Mouse (Mus musculus): ENCODE measurements at regions not wholly inside any gene's neighbourhood (a gene's known extent, or its start where the extent isn't known, plus 50 kb on each side); places are given as distances from the start of the nearest gene placed in this dataset.

DNA sequence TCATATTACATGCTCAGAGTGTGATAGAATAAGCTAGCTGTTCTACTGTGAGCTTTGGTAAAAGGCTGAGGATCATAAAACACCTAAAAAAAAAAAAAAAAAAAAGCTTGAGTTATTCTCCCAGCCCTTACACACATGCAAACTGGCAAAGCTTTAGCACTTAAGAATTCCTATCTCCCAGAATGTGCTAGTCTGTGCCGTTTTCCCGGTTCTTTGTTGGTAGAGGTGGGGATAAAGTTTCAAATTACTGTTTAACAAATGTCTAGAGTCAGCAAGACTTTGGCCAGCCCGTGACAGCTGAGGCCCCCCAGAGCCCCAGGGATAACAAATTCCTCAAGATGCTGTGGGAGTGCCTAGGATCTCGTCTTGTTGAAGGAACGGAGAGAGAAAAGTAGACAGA, 254.3 kb upstream of the Mgmt start:
- in situ Hi-C loops (cut with MboI, MseI) = no loop called here

DNA sequence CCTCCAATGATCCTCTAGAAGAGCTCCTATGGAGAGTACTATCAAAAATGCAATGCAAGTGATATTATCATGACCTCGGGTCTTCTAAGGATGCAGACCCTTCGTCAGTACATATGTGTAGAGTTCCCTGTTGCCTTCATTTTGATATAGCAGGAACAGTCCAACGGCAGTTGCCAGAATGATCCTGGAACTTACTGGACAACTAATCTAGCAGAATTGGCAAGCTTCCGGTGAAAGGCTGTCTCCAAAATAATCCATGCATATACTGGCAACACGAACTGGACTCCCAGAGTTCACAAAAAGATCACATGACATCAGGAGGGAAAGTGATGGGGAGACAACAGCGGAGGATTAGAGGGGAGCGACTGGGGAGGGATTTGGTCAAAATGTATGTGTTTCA, 253.6 kb upstream of the Mgmt start:
- in situ Hi-C loops (cut with MboI, MseI) = no loop called here

DNA sequence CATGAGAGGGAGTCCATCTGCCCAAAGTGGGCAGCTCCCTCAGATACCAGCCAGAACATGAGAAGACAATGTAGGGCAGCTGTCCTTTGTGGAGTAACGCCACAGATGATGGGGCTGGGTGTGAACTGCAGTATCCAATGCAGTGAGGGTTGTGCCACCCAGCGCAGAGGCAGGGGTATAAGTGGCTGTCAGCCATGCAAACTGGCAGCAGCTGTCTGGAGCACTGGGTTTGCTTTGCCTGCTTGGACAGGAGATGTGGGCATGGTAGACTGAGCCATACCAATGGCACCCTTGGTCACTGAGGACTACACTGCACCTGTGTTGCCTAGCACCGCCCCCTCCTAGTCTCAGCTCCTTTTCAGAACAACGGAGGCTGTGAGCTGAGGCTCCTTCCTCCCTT, 244.6 kb upstream of the Mgmt start:
- in situ Hi-C loops (cut with MboI, MseI) = no loop called here

DNA sequence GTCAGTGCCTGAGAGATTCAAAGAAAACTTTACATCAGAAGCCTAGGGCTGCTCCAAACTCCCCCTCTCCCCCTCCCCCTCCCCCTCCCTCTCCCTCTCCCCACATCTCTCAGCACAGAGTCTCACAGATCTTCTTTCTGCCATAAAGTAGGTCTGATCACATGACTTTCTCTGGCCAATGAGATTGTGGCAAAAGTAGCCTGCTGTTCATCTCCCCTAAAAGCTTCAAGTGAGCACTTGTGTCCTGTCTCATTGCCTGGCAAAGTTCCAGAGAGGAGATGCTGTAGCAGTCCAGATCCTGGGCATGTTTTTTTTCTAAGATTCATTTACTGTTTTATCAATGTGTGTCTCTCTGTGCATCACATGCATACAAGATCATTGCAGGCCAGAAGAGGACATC, 234.5 kb upstream of the Mgmt start:
- in situ Hi-C loops (cut with MboI, MseI) = no loop called here

DNA sequence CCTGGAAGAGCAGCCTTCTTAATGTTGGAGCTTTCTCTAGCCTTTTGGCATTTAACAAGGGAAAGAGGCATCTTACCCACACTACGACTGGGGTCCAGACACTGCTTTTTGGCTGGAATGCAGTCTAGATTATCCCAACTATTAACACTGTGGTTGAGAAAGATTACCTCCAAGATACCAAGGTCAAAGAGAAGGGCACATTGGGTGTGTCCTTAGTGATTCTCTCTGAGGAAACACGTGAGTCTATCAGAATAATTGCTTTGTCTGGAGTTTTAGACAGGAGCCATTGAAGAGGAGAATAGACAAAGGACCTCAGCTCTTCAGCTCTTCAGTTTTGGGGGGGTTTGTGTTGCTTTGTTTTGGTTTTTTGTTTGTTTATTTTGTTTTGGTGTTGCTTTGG, 234.0 kb upstream of the Mgmt start:
- in situ Hi-C loops (cut with MboI, MseI) = no loop called here

DNA sequence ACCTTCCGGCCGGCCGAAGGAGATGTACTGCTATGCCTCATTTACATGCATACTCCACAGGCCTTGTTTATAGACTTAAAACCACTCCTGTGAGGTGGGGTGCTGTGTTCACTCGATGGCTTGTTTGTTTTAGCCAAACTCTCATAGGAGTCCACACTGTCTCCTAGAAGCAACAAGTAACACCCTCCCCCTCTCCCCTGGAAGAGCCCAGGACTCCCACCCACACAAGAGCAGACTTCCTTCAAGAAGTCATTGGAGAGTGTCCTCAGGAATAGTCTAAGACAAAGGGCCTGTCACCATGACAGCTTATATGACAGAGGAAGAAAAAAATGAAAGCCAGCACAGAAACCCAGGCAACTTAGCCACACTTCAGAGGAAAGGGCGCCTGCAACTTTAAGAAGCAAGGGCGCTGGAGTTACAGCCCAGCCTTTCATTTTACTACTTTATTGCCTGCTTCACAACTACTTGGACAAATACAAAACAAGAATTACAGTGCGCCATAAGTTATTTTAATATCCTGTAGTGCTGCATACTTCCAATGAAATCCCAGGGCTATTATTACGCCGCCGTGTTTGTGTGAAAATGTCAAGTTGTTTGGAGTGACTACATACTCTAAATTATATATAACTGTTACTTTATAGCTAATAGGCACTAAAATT, 229.9 kb upstream of the Mgmt start:
- in situ Hi-C loops (cut with MboI, MseI) = no loop called here

DNA sequence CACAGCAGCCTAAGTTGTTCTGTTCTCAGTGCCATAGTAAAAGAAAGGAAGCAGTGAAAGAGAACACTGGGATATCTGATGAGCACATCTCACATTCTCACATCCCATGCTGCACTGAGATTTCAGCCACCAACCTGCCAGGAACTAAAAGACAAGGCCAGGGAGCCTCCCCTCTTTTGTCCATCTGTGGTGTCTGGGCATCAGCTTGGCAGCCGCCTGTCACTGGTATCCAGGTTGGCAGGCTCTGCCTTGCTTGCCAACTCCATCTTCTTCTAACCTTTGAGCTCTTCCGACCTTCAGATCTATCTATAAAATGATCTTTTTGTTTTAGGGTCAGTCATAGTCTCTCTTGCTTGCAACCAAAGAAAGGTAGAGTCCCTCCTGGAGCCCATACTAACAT, 228.5 kb upstream of the Mgmt start:
- in situ Hi-C loops (cut with MboI, MseI) = no loop called here

DNA sequence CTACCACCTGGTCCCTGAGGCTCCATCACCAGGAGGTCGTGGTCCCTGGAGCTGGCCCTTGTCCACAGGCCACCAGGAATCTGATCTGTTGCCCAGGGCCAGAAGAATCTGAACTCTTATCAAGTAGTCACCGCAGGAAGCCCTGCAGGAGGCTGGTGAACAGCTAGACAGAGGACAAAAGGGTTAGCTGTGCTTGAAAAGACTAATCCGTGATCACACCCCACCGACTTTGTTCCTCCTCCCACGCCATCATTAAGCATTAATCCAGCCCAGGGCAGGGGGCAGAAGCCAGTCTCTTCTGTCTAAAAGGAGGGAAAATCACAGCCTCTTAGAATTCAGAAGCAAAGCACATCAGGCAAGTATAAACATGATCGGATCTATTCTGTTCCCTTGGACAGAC, 227.7 kb upstream of the Mgmt start:
- in situ Hi-C loops (cut with MboI, MseI) = no loop called here

DNA sequence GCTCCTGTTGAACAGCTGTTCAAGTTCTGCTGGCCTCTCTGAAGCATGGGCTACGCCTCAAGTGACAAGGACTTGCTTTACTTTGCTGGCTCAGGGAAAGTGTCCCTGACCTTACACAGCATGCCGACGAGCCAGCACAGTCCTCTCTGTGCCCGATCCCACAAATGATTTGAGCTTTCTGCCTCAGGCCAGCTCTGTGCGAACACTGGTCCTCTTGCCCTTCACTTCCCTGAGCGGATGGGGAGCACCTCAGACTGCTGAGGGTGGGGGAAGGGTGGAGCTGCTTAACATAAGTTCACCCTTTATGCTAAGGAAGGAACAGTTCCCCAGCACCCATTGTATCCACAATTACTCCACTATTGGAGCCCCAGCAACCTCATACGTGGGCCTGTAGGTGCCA, 223.7 kb upstream of the Mgmt start:
- in situ Hi-C loops (cut with MboI, MseI) = loop anchor here in 1 of 2 experiments (10.0 kb wide), 1 partner anchor 1094 kb away; no protein-coding TSS in a partner anchor

DNA sequence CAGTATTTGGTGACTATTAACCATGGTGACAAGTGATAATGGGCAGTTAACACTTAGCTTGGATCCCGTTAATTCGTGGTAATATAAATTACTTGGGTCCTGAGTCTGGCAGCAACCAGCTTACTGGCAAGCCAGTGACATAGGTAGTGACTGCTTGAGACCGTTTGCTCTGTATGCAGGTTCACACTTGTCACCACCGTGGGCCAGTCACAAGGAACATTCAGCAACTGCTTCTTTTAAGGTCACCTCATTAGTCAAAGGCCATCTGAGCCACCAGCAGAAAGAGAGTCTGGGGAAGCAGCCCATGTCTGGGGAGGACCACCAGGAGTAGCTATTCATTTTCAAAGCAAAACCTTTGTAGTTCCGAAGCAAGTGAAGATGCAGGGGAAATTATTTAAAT, 220.3 kb upstream of the Mgmt start:
- in situ Hi-C loops (cut with MboI, MseI) = loop anchor here in 1 of 2 experiments (10.0 kb wide), 1 partner anchor 1091 kb away; no protein-coding TSS in a partner anchor

DNA sequence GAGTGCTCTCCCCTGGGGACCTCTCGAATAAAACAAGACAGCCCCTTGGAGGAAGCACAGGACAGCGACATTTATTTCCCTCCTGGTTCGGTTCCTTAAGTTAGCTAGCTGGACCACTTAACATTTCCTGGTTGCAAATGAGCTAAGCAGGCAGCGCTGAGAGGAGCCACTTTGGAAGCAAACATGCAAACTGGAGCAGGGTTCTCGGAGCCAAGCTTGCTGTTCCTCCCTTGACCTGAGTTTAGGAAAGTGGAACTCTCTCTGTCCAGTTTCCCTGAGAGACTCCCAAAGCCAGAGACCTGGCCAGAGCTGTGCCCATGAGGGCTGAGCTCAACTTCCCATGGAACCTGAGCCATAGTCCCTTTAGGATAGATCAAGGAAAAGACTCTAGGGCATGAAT, 219.4 kb upstream of the Mgmt start:
- in situ Hi-C loops (cut with MboI, MseI) = loop anchor here in 1 of 2 experiments (10.0 kb wide), 1 partner anchor 1090 kb away; no protein-coding TSS in a partner anchor

DNA sequence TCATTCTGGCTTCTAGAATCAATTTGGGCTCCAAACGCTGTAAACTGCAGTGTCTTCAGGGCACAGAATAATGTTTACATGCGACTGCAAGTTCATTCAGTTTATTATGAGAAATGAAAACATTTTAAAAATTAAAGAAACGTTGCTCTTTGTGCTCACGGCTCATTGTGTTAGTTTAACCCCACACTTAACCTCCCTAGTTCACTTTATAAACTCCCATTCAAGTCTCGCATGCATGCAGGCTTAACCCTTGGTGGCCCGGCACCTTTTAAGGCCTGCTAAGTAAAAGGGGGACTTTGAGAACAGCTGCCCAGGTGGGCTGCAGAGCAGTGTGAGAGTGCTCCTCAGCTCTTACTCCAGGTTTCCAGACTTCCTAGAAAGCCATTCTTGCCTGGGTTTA, 218.3 kb upstream of the Mgmt start:
- in situ Hi-C loops (cut with MboI, MseI) = loop anchor here in 1 of 2 experiments (10.0 kb wide), 1 partner anchor 1089 kb away; no protein-coding TSS in a partner anchor

DNA sequence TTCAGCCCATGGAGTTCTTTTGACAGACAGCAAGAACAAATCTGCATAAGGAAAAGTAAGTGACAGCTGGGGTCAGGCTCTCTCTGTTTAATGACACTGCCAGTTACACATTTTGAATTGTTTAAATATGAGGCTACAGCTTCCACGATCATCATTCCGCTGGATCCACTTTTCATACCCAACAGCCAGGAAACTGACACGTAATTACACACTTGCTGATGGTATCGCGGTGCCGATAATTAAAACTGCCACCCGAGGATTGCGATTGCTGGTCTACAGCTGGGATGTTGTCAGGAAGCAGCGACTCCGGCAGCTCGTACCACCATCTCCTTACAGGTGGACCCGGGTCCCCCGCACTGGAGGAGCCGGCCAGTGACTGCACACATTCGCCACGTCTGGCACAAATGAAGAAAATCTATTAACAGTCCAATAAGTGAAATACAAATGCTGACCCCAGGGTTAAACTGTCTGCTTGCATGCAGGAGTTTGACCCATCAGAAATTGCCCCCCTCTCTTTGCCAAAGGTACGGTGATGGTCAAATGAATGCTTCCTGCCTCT, 217.3 kb upstream of the Mgmt start:
- in situ Hi-C loops (cut with MboI, MseI) = loop anchor here in 1 of 2 experiments (10.0 kb wide), 1 partner anchor 1088 kb away; no protein-coding TSS in a partner anchor

DNA sequence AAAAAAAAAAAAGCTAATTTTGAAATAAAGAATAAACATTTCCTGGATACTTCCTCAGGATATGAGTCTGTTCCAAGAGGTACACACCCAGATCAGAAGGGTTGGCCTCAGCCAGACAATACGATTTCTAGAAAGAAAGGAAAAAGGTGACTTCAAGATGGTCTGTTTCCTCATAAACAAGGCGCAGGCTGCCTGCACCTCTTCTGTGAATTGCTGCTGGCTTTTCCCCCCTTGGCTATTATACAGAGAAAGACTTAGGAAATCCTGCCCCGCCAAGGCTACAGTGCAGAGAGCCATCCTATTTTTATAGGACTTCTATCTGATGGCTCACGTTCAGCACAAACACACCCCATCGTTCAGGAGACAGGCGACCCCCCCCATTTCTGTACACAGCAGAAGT, 204.8 kb upstream of the Mgmt start:
- in situ Hi-C loops (cut with MboI, MseI) = no loop called here

DNA sequence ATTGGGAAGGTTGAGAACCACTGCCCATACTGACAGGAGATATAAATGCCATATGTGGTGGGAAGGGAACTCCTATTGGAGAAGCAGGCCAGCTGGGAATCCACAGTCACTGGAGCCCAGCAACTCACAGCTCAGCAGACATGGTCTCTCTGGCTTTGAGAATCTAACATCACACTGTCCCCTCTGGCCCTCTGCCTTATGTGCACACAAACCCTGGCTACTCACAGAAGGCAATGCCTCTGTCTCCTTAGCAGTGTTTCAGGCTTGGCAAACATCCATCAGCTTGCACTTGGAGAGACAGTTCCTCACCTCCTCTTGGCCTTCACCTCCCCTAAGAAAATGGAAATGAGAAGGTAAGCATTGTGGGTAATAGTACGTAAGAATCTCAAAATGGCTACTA, 188.2 kb upstream of the Mgmt start:
- in situ Hi-C loops (cut with MboI, MseI) = no loop called here

DNA sequence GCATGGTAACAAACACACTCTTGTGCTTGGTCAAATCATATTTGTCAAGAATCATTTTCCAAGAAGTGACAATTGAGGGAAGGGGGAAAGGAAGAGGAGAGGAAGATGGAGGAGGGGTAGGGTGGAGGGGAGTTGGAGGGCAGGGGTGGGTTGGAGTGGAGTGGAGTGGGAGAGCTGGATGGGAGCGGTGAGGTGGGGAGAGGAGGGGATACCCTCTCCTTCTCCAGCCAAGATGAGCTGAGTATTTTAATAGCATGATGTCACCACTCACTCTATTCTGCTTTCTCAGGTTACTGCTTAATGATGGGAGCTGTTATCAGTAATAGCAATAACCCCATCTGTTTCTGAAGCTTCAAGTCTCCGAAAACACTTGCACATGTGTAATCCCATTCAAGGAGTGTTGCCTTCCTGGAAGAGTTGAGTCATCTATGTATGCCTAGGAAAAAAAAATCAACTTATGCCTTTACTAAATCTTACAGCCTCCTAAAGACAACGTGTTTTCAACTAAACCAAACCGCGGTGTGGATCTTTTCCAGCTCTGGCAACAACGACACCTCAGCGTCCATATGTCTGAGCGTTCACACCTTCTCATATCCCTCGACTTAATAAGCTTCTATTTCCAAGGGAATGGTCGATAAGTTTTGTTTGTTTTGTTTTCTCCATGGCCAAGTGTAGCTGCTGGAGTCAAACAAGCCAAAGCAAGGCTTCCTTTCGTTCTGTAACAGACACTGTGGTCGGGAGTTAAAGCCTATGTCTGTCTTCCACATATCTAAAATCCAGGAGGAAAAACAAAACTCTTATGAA, 187.0 kb upstream of the Mgmt start:
- in situ Hi-C loops (cut with MboI, MseI) = no loop called here

DNA sequence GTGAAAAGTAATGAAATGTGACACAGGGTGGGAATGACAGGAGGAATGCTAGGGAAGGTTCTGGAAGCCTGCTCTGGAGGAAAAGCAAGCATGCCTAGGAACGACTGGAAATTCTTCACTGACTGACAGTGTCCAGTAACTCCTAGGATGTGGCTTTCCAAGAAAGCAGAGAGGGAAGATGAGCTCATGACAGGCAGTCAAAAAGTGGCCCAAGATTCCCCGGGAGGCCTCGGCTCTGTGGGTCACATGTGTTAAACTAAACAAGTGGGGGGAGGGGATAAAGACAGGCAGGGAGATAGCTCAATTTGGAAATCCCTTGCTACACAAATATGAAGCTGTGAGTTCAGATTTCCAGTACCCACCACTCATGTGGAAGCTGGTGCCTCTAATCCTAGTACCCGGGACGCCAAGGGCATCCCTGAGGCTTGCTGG, 186.4 kb upstream of the Mgmt start:
- in situ Hi-C loops (cut with MboI, MseI) = no loop called here

DNA sequence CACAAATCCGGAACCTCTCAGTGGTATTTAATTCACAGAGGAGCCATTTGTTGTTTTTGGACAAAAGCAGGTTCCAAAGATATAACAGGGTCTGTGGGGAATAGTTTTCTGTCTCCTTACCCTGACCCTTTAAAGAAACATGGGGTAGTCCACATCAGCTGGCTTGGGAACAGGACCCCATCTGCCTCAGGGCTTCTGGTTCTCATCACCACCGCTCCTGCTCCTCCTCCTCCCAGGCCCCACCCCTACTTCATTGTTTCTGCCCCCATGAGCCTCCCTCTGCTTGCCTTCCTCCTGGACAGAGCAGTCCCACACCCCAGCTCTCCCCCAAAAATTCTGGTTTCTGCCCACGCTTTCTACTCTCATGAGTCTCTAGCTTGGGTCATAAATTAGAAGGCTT, 183.8 kb upstream of the Mgmt start:
- in situ Hi-C loops (cut with MboI, MseI) = no loop called here

DNA sequence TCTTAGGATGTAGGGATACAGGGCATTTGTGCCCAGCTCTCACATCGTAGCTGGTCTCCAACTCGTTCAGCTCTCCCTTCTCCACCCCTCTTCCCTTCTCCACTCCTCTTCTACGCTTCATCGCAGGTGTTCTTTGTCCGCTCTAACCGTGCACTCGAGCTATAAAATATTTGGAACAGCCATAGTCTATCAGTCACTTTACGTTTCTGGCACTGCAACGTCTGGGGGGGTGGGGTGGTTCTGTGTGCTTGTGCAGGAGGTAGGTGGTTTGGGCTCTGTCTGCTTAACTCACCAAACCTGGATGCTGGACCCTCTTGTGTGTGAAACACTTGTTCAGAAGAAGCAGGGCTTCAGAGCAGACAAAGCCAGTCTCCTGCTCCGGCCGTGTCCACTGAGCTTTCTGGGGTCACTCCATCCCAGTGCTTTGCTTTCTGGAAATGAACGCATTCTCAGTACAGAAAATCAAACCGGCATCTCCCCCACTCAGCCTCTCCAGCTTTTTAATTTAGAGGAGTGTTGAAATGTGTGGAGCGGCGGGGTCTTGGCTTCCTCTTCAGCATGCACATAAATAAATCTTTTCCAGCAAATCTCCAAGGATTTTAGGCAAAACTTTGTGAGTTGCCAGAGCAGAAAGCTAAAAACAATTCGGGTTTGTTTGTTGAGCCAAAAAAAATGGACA, 181.3 kb upstream of the Mgmt start:
- in situ Hi-C loops (cut with MboI, MseI) = no loop called here

DNA sequence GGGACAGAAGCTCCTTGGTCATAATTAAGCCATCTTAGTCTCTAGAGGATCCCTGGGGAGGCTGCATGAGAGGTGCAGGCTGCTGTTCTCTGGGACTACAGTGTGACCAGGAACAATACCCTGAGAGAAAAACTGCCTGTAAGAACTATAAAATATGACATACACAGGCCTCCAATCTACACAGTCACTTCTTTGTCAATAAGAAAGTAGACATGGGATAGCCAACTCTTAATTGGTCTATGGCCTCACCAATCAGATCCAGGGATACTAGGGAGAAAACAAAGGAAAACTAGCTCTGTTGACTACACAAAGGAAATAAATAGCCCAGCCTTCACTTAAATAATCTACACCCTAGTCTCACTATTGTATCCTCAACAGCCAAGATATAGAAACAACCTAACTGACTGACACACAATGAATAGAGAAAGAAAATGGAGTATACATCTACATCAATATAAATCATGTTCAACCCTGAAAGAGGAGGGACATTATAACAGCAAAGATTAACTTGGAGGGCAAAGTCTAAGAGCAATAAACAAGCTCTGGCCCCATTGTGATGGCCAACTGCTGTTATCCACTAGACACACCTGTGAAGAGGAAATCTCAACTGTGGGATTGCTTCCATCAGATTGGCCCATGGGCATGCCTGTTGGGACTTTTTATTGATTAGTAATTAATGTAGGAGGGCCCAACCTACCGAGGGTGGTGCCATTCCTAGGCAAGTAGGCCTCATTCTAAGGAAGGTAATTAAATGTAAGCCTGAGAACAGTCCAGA, 166.6 kb upstream of the Mgmt start:
- in situ Hi-C loops (cut with MboI, MseI) = loop anchor here in 1 of 2 experiments (5.0 kb wide), 1 partner anchor 871 kb away; no protein-coding TSS in a partner anchor

DNA sequence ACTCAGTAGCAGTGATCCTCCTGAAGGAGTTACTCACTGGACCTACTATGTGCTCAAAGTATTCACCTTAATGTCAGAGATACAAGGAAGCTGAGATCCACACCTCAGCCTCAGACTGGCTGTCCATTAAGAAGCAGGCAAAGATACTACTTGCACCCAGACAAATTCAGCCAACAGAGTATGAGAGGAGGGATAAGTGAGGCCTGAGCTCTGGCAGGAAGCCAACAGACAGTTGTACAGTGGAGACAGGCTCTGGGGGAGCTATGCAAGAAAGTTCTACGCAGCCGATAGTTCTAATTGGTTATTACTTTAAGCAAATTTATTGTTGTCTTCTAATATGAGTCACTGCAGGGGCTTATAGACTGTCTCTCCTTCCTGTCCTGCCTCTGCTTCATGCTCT, 152.2 kb upstream of the Mgmt start:
- in situ Hi-C loops (cut with MboI, MseI) = no loop called here
